Mouse (Mus musculus) heart, embryonic 15.5 days (tissue): ENCODE data around the gene P3h3. TPM values are rescaled to one million over a fixed set of nuclear protein-coding genes. Genes with fewer than 3 reads are reported as not detected.
"Not testable (repeated sequence)": the region's sequence is repeated elsewhere in the genome, so short reads cannot be mapped to it uniquely, and the experiment has no call there.

Source experiments
- ATAC-seq: fragments of 200-750 bp; cut with Nextera tagmentation; replicated peaks from 2 replicates; pipeline ENCODE4 v1.8.0; 2017; ENCODE audit warnings: low read depth, moderate TSS enrichment; ENCODE audit not compliant: insufficient number of reproducible peaks, insufficient read depth, low FRiP score
- H3K27ac ChIP-seq: fragments of 300-500 bp; sonication (generic); 2 replicates; pipeline ENCODE4 v1.5.1; 2015; ENCODE audit warnings: mild to moderate bottlenecking, inconsistent platforms
- H3K27me3 ChIP-seq: fragments of 300-500 bp; sonication (generic); 2 replicates; pipeline ENCODE4 v1.6.1; 2015; ENCODE audit warnings: inconsistent platforms
- H3K36me3 ChIP-seq: fragments of 300-500 bp; sonication (generic); 2 replicates; pipeline ENCODE4 v1.6.1; 2015; ENCODE audit warnings: mild to moderate bottlenecking, inconsistent platforms
- H3K4me1 ChIP-seq: fragments of 300-500 bp; sonication (generic); replicated peaks from 2 replicates; pipeline ENCODE4 v1.6.1; 2015; ENCODE audit warnings: inconsistent platforms
- H3K4me2 ChIP-seq: fragments of 300-500 bp; sonication (generic); 2 replicates; pipeline ENCODE4 v1.6.1; 2015; ENCODE audit warnings: inconsistent platforms, mild to moderate bottlenecking, moderate library complexity
- H3K4me3 ChIP-seq: fragments of 300-500 bp; sonication (generic); 2 replicates; pipeline ENCODE4 v1.5.1; 2015; ENCODE audit warnings: mild to moderate bottlenecking, inconsistent platforms
- H3K9ac ChIP-seq: fragments of 300-500 bp; sonication (generic); 2 replicates; pipeline ENCODE4 v1.6.1; 2015; ENCODE audit warnings: mild to moderate bottlenecking, inconsistent platforms
- H3K9me3 ChIP-seq: fragments of 300-500 bp; sonication (generic); replicated peaks from 2 replicates; pipeline ENCODE4 v1.6.1; 2016; ENCODE audit warnings: inconsistent platforms
- WGBS: fragments of 180-500 bp; shearing (Covaris S2); methylation state at CpG from one replicate; pipeline ENCODE4 v1.1.7; 2015; ENCODE audit warnings: mixed read lengths; 5-methylcytosine and 5-hydroxymethylcytosine counted together
- polyA plus RNA-seq: library from polyadenylated mRNA; unstranded; fragments of >200 nt; fragmentation: Nextera tagmentation; extraction: Ambion mirVana; gene quantifications from 2 replicates; pipeline ENCODE4 v1.2.1, GENCODE M21; 2015

The P3h3 gene
- polyA plus RNA-seq, 1 experiment from 2014 or later: 14.0 TPM

- Histone ChIP-seq H3K9ac (no peak overlapping the region), H3K9me3 (no peaks in the 10 kb centered on the region), H3K4me2 (no peak overlapping the region), H3K4me1 (peaks cover 29% of the 10 kb centered on the region), H3K36me3 (peaks cover 8% of the 10 kb centered on the region; the same call in 1 of the 2 replicates), H3K27me3 (peaks cover 21% of the 10 kb centered on the region), H3K27ac (no peak overlapping the region), H3K4me3 (no peak overlapping the region)
- ATAC-seq: no peak
- WGBS: 68% methylated on average over 12 of the region's 12 CpGs
These were observed 2.9 kb downstream of the P3h3 start for GRCm38 (mm10) chr6:124854647-124855046.

- Histone ChIP-seq H3K27me3 (no peaks in the 10 kb centered on the region; the same call in 1 of the 2 replicates), H3K4me1 (peaks cover 15% of the 10 kb centered on the region), H3K36me3 (peaks cover 12% of the 10 kb centered on the region; the same call in 1 of the 2 replicates), H3K27ac (no peak overlapping the region), H3K4me2 (no peak overlapping the region), H3K9ac (no peak overlapping the region), H3K4me3 (no peak overlapping the region), H3K9me3 (no peaks in the 10 kb centered on the region)
- 54% methylated on average over 8 of the region's 8 CpGs for WGBS
- no peak for ATAC-seq
These were observed 7.0 kb downstream of the P3h3 start for GRCm38 (mm10) chr6:124850535-124850934.

- H3K27me3 ChIP-seq: no peaks in the 10 kb centered on the region; the same call in 1 of the 2 replicates
- H3K27ac ChIP-seq: no peak overlapping the region
- H3K36me3 ChIP-seq: 0 out of 2 replicates have a peak, but pooled peaks cover 4% of the 10 kb centered on the region
- ATAC-seq: peak; percentile 73
- H3K9me3 ChIP-seq: no peaks in the 10 kb centered on the region
- H3K4me1 ChIP-seq: peaks cover 5% of the 10 kb centered on the region
- no peak overlapping the region for H3K9ac ChIP-seq
- no peak overlapping the region; the same call in 1 of the 2 replicates for H3K4me2 ChIP-seq
- 11% methylated on average over 9 of the region's 9 CpGs for WGBS
- no peak overlapping the region for H3K4me3 ChIP-seq
These were observed 10.2 kb downstream of the P3h3 start for GRCm38 (mm10) chr6:124847305-124847704.

DNA sequence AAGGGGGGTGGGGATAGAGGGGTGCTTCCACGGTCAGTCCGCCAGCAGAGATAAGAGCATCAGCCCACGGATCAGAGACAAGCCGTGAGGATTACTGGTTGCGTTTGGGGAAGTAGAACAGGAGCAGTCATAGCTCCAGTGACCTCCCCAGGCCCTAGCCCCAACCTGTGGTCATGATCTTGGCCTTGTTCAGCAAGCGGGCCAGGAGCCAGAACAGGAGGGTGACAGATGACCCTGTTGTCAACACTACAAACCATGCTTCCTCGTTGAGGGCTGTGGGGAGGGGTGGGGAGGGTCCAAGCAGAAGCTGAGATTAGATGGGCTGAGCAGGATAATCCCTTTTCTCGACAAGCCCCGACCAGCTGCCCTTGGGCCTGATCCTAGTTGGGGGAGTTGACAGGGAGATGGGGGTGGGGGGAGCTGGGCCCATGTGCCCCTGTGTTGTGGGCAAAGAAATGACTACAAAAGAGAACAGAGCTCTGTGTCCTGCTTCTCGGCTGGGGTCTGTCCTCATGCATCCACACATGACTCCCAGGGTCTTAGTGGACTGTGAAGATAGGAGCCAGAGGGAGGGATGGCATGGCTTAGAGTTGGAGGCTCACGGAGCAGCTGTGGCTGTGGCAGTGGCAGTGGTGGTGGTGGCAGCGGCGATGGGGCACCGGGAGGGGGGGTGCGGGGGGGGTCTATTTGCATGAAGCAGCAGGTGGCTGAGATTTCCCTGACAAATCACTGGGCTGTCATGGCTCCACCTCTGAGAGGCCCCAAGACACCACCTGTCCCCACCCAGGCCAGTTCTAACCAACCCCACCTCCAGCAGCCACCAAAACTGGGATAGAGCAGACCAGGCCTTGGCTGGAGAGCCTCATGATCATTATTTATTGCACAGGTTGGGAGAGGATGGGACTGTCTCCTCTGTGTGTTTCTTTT is 17.0 kb downstream of the P3h3 start, which contains the start of gene Gnb3:
TSS of gene Gnb3 (minus strand) at position 35 of the 927 bp plus-strand sequence.
- Histone ChIP-seq H3K4me1 (peaks cover 39% of the 10 kb centered on the region), H3K9ac (peak within 1 kb of the TSS; percentile 41), H3K4me3 (no peak within 1 kb of the TSS), H3K27ac (peak within 1 kb of the TSS; percentile 38), H3K27me3 (no peaks in the 10 kb centered on the region), H3K4me2 (peak within 1 kb of the TSS; percentile 38), H3K36me3 (no peaks in the 10 kb centered on the region), H3K9me3 (no peaks in the 10 kb centered on the region)
- ATAC-seq: peak; percentile 60
- WGBS: 26% methylated on average over 15 of the region's 15 CpGs

DNA sequence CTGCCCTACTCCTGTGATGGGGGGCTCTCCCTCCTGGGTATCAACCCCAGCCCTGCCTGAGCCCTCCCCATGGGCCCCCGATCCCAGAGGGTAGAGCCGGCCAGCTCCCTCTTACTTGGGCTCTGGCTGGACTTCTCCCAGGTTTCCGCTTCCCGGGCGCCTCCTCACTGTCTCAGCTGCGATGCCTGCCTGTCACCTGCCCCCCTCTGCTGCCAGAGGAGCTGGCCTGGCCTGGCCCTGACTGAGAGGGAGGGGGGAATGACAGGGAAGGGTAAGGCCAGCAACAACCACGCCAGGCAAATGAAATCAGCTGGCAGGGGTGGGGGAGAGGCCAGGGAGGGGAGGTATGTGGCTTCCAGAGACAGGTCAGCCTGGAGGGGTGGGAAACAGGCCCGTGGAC is 17.7 kb downstream of the P3h3 start:
- H3K4me1 ChIP-seq: peaks cover 40% of the 10 kb centered on the region
- WGBS: 12% methylated on average over 8 of the region's 8 CpGs
- peak overlapping the region; percentile 41 for H3K9ac ChIP-seq
- H3K4me3 ChIP-seq: no peak overlapping the region
- H3K9me3 ChIP-seq: no peaks in the 10 kb centered on the region
- peak overlapping the region; percentile 38 for H3K27ac ChIP-seq
- H3K36me3 ChIP-seq: no peaks in the 10 kb centered on the region
- peak; percentile 33 for ATAC-seq
- H3K27me3 ChIP-seq: no peaks in the 10 kb centered on the region
- peak overlapping the region; percentile 38 for H3K4me2 ChIP-seq

- Histone ChIP-seq H3K27ac (no peak overlapping the region), H3K27me3 (no peaks in the 10 kb centered on the region), H3K4me2 (no peak overlapping the region), H3K4me3 (no peak overlapping the region), H3K9ac (no peak overlapping the region), H3K36me3 (peaks cover 15% of the 10 kb centered on the region), H3K9me3 (no peaks in the 10 kb centered on the region), H3K4me1 (peaks cover 40% of the 10 kb centered on the region)
- WGBS: 58% methylated on average over 7 of the region's 7 CpGs
- ATAC-seq: no peak
These were observed 21.1 kb downstream of the P3h3 start for GRCm38 (mm10) chr6:124836411-124836810.

DNA sequence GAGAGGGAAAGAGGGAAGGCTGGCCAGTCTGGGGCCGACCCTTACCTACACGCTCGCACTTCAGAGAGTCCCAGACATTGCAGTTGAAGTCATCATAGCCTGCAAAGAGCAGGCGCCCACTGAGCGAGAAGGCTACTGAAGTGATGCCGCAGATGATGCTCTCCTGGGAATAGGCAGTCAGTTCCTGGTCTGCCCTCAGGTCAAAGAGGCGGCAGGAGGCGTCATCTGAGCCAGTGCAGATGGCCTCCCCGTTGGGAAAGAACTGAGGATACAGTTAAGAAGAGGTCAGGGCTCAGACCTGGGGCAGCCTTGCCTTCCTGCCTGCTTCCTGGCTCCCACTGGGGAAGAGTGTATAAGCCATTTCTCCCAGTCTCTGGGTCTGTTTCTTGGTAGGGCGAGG is 22.0 kb downstream of the P3h3 start:
- H3K27ac ChIP-seq: no peak overlapping the region
- peaks cover 43% of the 10 kb centered on the region for H3K4me1 ChIP-seq
- no peak overlapping the region for H3K9ac ChIP-seq
- no peaks in the 10 kb centered on the region for H3K9me3 ChIP-seq
- no peak for ATAC-seq
- no peak overlapping the region for H3K4me3 ChIP-seq
- no peaks in the 10 kb centered on the region for H3K27me3 ChIP-seq
- H3K4me2 ChIP-seq: no peak overlapping the region
- WGBS: 59% methylated on average over 10 of the region's 10 CpGs
- H3K36me3 ChIP-seq: peaks cover 15% of the 10 kb centered on the region

DNA sequence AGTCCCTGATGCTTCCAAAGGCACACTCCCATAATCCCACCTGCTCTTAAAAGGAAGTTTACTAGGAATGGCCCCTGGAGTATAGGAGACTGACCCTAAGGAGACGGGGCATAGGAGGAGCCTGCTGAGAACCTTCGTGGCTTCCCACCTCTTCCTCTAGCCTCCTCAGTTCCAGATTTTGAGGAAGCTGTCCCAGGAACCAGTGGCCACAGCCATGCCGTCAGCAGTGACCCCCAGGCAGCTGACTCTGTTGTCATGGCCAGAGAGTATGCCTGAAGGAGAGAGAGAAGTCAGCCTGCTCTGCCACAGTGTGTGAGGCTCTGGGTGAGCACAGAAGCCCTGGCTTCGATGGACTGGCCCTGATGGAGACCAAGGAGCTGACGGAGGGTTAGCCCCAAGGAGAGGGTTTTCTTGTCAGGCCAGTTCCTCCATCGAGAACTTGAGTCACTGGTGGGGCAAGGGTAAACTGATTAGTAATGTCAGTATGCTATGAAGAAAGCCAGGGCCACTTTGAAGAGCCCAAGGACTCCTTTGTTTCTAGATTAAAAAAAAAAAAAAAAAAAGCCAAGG is 23.0 kb downstream of the P3h3 start:
- Histone ChIP-seq H3K4me2 (no peak overlapping the region), H3K4me3 (no peak overlapping the region), H3K4me1 (peaks cover 38% of the 10 kb centered on the region), H3K27ac (no peak overlapping the region), H3K9me3 (no peaks in the 10 kb centered on the region), H3K36me3 (peaks cover 15% of the 10 kb centered on the region), H3K9ac (no peak overlapping the region), H3K27me3 (no peaks in the 10 kb centered on the region)
- 85% methylated on average over 6 of the region's 6 CpGs for WGBS
- no peak for ATAC-seq

DNA sequence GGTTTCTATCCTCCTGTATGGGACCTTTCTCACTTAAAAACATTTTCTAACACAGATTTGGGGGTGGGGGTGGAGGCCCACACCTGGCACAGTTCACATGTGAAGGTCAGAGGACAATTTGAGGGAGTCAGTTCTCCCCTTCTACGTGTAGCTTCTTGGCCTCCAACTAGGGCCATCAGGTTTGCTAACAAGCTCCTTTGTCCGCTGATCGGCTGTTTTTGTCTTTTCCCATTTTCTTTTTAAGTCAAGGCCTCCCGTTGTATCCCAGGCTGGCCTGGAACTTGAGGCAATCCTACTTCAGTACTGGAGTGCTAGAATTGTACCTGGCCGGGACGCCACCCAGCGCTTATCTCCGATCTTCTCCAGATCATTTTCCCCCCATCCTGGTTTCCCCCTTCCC is 25.9 kb downstream of the P3h3 start:
- Histone ChIP-seq H3K4me1 (peaks cover 30% of the 10 kb centered on the region), H3K4me2 (no peak overlapping the region; the same call in 1 of the 2 replicates), H3K4me3 (no peak overlapping the region), H3K9ac (no peak overlapping the region), H3K36me3 (peaks cover 15% of the 10 kb centered on the region), H3K27me3 (no peaks in the 10 kb centered on the region), H3K27ac (no peak overlapping the region), H3K9me3 (no peaks in the 10 kb centered on the region)
- 92% methylated on average over 8 of the region's 8 CpGs for WGBS
- ATAC-seq: no peak

GRCm38 (mm10) chr6:124831199-124831598 is 26.4 kb downstream of the P3h3 start:
- Histone ChIP-seq H3K4me3 (peak overlapping the region; percentile 67), H3K4me1 (peaks cover 27% of the 10 kb centered on the region), H3K36me3 (peaks cover 16% of the 10 kb centered on the region), H3K4me2 (peak overlapping the region; percentile 83)
- WGBS: 97% methylated on average over 4 of the region's 4 CpGs
- not testable (repeated sequence) for H3K9ac ChIP-seq, H3K27ac ChIP-seq, H3K27me3 ChIP-seq, H3K9me3 ChIP-seq, ATAC-seq

- H3K36me3 ChIP-seq: peaks cover 26% of the 10 kb centered on the region
- under 1% methylated on average over 38 of the region's 38 CpGs for WGBS
These were observed 27.5 kb downstream of the P3h3 start for GRCm38 (mm10) chr6:124829799-124830700.

More at GRCm38 (mm10) chr6:124829799-124830700, 27.5 kb downstream of the P3h3 start:
- peak; percentile 84 for ATAC-seq
- peak overlapping the region; percentile 67 for H3K9ac ChIP-seq
- H3K27ac ChIP-seq: peak overlapping the region; percentile 94
- H3K4me1 ChIP-seq: peaks cover 19% of the 10 kb centered on the region
- H3K27me3 ChIP-seq: no peaks in the 10 kb centered on the region
- peak overlapping the region; percentile 67 for H3K4me3 ChIP-seq
- peak overlapping the region; percentile 83 for H3K4me2 ChIP-seq
- no peaks in the 10 kb centered on the region for H3K9me3 ChIP-seq
